Mouse (Mus musculus) cerebral cortex, adult 2 months (tissue): ENCODE measurements around the gene Hmgb1.

Source experiments
- WGBS: fragments of 180-500 bp; shearing (Covaris S2); methylation state at CpG from one replicate; pipeline ENCODE4 v1.1.7; 2018; 5-methylcytosine and 5-hydroxymethylcytosine counted together

The Hmgb1 gene

GRCm38 (mm10) chr5:149184104-149184843 lies at the start of gene Hmgb1, which contains the start of gene Uspl1:
TSS of gene Hmgb1 (minus strand) at chr5:149184489.
TSS of gene Uspl1 (plus strand) at chr5:149184350.
- under 1% methylated on average over 59 of the region's 59 CpGs for WGBS

- WGBS = 84% methylated on average over 18 of the region's 18 CpGs
These were observed 45.5 kb upstream of the Hmgb1 start for GRCm38 (mm10) chr5:149229619-149230339.

GRCm38 (mm10) chr5:149228700-149229618 lies 44.7 kb upstream of the Hmgb1 start:
- WGBS = 2% methylated on average over 55 of the region's 55 CpGs

GRCm38 (mm10) chr5:149224666-149225065 lies 40.4 kb upstream of the Hmgb1 start:
- WGBS = 16% methylated on average over 7 of the region's 7 CpGs

- 93% methylated on average over 4 of the region's 4 CpGs for WGBS
These were observed 37.1 kb upstream of the Hmgb1 start for GRCm38 (mm10) chr5:149221355-149221754.

- 78% methylated on average over 3 of the region's 3 CpGs for WGBS
These were observed 35.2 kb upstream of the Hmgb1 start for GRCm38 (mm10) chr5:149219493-149219892.

- 85% methylated on average over 6 of the region's 6 CpGs for WGBS
These were observed 33.5 kb upstream of the Hmgb1 start for GRCm38 (mm10) chr5:149217524-149218357.

- WGBS = 99% methylated on average over 7 of the region's 7 CpGs
These were observed 31.3 kb upstream of the Hmgb1 start for GRCm38 (mm10) chr5:149215540-149215939.

- WGBS = 77% methylated on average over 4 of the region's 4 CpGs
These were observed 28.5 kb upstream of the Hmgb1 start for GRCm38 (mm10) chr5:149212806-149213205.

- 77% methylated on average over 4 of the region's 4 CpGs for WGBS
These were observed 26.8 kb upstream of the Hmgb1 start for GRCm38 (mm10) chr5:149211041-149211440.

- WGBS = 68% methylated on average over 8 of the region's 8 CpGs
These were observed 25.0 kb upstream of the Hmgb1 start for GRCm38 (mm10) chr5:149209328-149209727.

- 89% methylated on average over 7 of the region's 7 CpGs for WGBS
These were observed 24.5 kb upstream of the Hmgb1 start for GRCm38 (mm10) chr5:149208776-149209175.

- WGBS = 64% methylated on average over 6 of the region's 6 CpGs
These were observed 23.4 kb upstream of the Hmgb1 start for GRCm38 (mm10) chr5:149207661-149208060.

GRCm38 (mm10) chr5:149206286-149206685 lies 22.0 kb upstream of the Hmgb1 start:
- WGBS = 96% methylated on average over 5 of the region's 5 CpGs

GRCm38 (mm10) chr5:149205265-149205664 lies 21.0 kb upstream of the Hmgb1 start:
- 64% methylated on average over 8 of the region's 8 CpGs for WGBS

GRCm38 (mm10) chr5:149204822-149205221 lies 20.5 kb upstream of the Hmgb1 start:
- WGBS = 90% methylated on average over 7 of the region's 7 CpGs

- WGBS = 77% methylated on average over 4 of the region's 4 CpGs
These were observed 19.6 kb upstream of the Hmgb1 start for GRCm38 (mm10) chr5:149203796-149204375.

- 52% methylated on average over 5 of the region's 5 CpGs for WGBS
These were observed 18.7 kb upstream of the Hmgb1 start for GRCm38 (mm10) chr5:149202941-149203340.

- 97% methylated on average over 1 of the region's 1 CpGs for WGBS
These were observed 14.5 kb upstream of the Hmgb1 start for GRCm38 (mm10) chr5:149198782-149199181.

GRCm38 (mm10) chr5:149196611-149197010 lies 12.3 kb upstream of the Hmgb1 start:
- WGBS = 15% methylated on average over 1 of the region's 1 CpGs

- 83% methylated on average over 1 of the region's 1 CpGs for WGBS
These were observed 5.9 kb upstream of the Hmgb1 start for GRCm38 (mm10) chr5:149190160-149190559.
